16 mouse cellular contexts compared by ENCODE assay signal in genomic region chr12:76136701-76137100, GRCm38 (mm10). TPM values are rescaled to one million over a fixed set of nuclear protein-coding genes. Genes with fewer than 3 reads are reported as not detected.
"Had no signal": no experiment of that assay in that cellular context is flagged by ENCODE, and none has a peak within 500 bp of the region (broad histone marks: within the 10 kb centered on the region; RNA-seq: fewer than 3 reads in every experiment).

No protein-coding gene starts in this region.

- ATAC-seq: liver, embryonic 12.5 days had no signal

- H3K4me2 ChIP-seq: limb, embryonic 15.5 days; liver, embryonic 12.5 days; neural tube, embryonic 15.5 days had no signal

- H3K4me1 ChIP-seq: liver, embryonic 12.5 days had no signal

- H3K4me3 ChIP-seq: limb, embryonic 15.5 days; liver, embryonic 12.5 days; midbrain, embryonic 10.5 days; myocyte; neural tube, embryonic 15.5 days had no signal

- H3K27me3 ChIP-seq: limb, embryonic 15.5 days; liver, embryonic 12.5 days; neural tube, embryonic 15.5 days had no signal

- H3K9ac ChIP-seq: limb, embryonic 15.5 days; liver, embryonic 12.5 days; neural tube, embryonic 15.5 days had no signal

- H3K9me3 ChIP-seq: limb, embryonic 15.5 days; liver, embryonic 12.5 days; midbrain, embryonic 10.5 days; neural tube, embryonic 15.5 days had no signal

- H3K27ac ChIP-seq: kidney, postnatal 0 days; limb, embryonic 15.5 days; liver, embryonic 12.5 days; midbrain, embryonic 10.5 days; neural tube, embryonic 15.5 days had no signal

- DNase-seq: kidney, adult 9 months; kidney, postnatal 36 days; left cerebral cortex, postnatal 4 days; lung, postnatal 10 days; lung, postnatal 4 days; right cerebral cortex, adult 18-20 months; right cerebral cortex, postnatal 25 days; thymus, postnatal 36 days had no signal

- H3K36me3 ChIP-seq: limb, embryonic 15.5 days; liver, embryonic 12.5 days; midbrain, embryonic 10.5 days; neural tube, embryonic 15.5 days had no signal

RNA-seq across cellular contexts. Expression of gene Esr2, which starts 40.4 kb away (rescaled TPM):
- total RNA-seq: megakaryocyte, adult 5-6 weeks had no signal
- polyA plus RNA-seq: liver, embryonic 16.5 days had no signal
